Mouse (Mus musculus) hindbrain, embryonic 14.5 days (tissue): ENCODE measurements around the gene Olfr56. TPM values are rescaled to one million over a fixed set of nuclear protein-coding genes. Genes with fewer than 3 reads are reported as not detected.

ENCODE experiments used
- ATAC-seq: fragments of 200-750 bp; cut with Nextera tagmentation; 2 replicates; pipeline ENCODE4 v1.8.0; 2017; ENCODE audit warnings: moderate number of reproducible peaks, mild to moderate bottlenecking, moderate TSS enrichment, moderate library complexity; ENCODE audit not compliant: low FRiP score
- DNase-seq: peaks from one replicate; pipeline ENCODE4 v3.0.0-alpha.2; 2015; ENCODE audit warnings: low spot score
- H3K27ac ChIP-seq: fragments of 300-500 bp; sonication (generic); 2 replicates; pipeline ENCODE4 v1.5.1; 2014; ENCODE audit warnings: mild to moderate bottlenecking, moderate library complexity
- H3K27me3 ChIP-seq: fragments of 300-500 bp; sonication (generic); 2 replicates; pipeline ENCODE4 v1.6.1; 2014; ENCODE audit warnings: mild to moderate bottlenecking, low read length, mixed read lengths; ENCODE audit not compliant: control insufficient read depth, insufficient read depth
- H3K36me3 ChIP-seq: fragments of 300-500 bp; sonication (generic); replicated peaks from 2 replicates; pipeline ENCODE4 v1.6.1; 2014; ENCODE audit not compliant: control insufficient read depth, insufficient read depth
- H3K4me1 ChIP-seq: fragments of 300-500 bp; sonication (generic); replicated peaks from 2 replicates; pipeline ENCODE4 v1.6.1; 2014; ENCODE audit warnings: antibody characterized with exemption, low read length, mixed read lengths; ENCODE audit not compliant: control insufficient read depth, insufficient read depth
- H3K4me2 ChIP-seq: fragments of 300-500 bp; sonication (generic); replicated peaks from 2 replicates; pipeline ENCODE4 v1.6.1; 2014; ENCODE audit warnings: mild to moderate bottlenecking, moderate library complexity
- H3K4me3 ChIP-seq: fragments of 300-500 bp; sonication (generic); replicated peaks from 2 replicates; pipeline ENCODE4 v1.5.1; 2014; ENCODE audit warnings: mild to moderate bottlenecking, low read length
- H3K9ac ChIP-seq: fragments of 300-500 bp; sonication (generic); 2 replicates; pipeline ENCODE4 v1.6.1; 2014
- H3K9me3 ChIP-seq: fragments of 300-500 bp; sonication (generic); 2 replicates; pipeline ENCODE4 v1.6.1; 2016; ENCODE audit warnings: low read length; ENCODE audit not compliant: control insufficient read depth
- WGBS: fragments of 180-500 bp; shearing (Covaris S2); extraction: QIAGEN DNeasy Blood & Tissue Kit; methylation state at CpG from one replicate; pipeline ENCODE4 v1.1.7; 2014; 5-methylcytosine and 5-hydroxymethylcytosine counted together
- polyA plus RNA-seq: library from polyadenylated mRNA; unstranded; fragments of >200 nt; fragmentation: Nextera tagmentation; extraction: Ambion mirVana; gene quantifications from 2 replicates; pipeline ENCODE4 v1.2.1, GENCODE M21; 2014

The Olfr56 gene
- polyA plus RNA-seq, 1 experiment from 2014 or later = not detected

DNA sequence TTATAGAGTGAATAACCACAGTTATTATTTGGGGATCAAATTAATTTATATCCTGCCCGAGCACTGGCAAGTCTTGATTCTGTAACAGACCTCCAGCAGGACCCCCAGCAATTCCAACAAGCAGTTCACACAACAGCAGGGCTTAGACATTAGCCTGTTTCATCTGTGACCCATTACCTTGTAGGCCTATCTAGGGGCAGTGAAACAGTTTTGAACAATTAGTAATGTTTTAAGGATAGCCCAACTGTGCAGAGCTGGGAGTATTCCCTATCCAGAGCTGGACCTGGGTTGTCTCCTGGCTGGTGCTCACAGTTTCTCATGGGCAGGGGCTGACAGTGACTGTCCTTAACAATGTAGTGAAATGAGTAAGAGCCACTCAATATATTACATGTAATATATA lies 98.3 kb downstream of the Olfr56 start:
- no peak for ATAC-seq

DNA sequence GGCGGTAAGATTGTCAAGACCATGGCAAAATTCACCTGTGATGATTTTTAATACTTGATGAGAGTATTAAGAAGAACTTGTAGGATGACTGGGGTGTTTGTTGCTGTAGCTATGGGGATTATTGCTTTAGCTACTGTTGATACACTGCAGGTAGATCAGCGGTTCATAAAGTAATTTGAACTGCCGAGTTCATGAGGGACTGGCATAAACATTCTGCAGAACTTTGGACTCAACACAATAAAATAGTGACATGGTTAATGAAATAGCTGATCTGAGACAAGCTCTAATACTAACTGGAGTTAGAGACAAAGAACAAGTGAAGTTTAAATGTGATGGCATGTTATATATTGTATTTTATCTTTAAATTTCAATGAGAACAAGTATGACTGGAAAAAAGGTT lies 100.0 kb downstream of the Olfr56 start:
- Histone ChIP-seq H3K27me3 (no peaks in the 10 kb centered on the region), H3K9ac (no peak overlapping the region), H3K9me3 (no peaks in the 10 kb centered on the region), H3K27ac (no peak overlapping the region), H3K4me1 (no peaks in the 10 kb centered on the region), H3K4me3 (no peak overlapping the region), H3K4me2 (no peak overlapping the region), H3K36me3 (no peaks in the 10 kb centered on the region)
- no peak for ATAC-seq
- 90% methylated on average over 3 of the region's 3 CpGs for WGBS
- DNase-seq = no peak

More for the DNA sequence above, 98.3 kb downstream of the Olfr56 start:
- no peaks in the 10 kb centered on the region for H3K27me3 ChIP-seq
- H3K4me1 ChIP-seq = no peaks in the 10 kb centered on the region
- 85% methylated on average over 1 of the region's 1 CpGs for WGBS
- no peaks in the 10 kb centered on the region for H3K9me3 ChIP-seq
- DNase-seq = no peak
- H3K36me3 ChIP-seq = no peaks in the 10 kb centered on the region
- no peak overlapping the region for H3K9ac ChIP-seq
- no peak overlapping the region for H3K27ac ChIP-seq
- no peak overlapping the region for H3K4me3 ChIP-seq
- H3K4me2 ChIP-seq = no peak overlapping the region

DNA sequence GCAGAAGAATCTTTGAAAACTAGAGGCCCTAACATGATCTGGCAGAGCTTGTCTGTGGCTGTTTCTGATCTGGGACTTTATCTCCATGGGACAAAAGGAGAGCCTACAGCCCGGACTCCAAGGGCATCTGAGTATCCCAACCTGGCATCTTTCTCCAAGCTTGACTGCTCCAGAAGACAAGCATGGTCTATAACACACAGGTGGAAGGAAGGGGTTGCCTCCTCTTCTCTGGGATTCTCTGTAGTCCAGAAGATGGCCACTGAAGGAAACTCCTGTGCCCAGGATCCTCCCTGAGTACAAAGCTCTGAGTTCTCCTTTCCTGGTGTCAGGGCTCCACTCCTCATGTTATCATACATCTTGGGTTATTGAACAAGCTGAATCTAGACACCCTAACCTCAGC lies 101.9 kb downstream of the Olfr56 start:
- DNase-seq (no peak), ATAC-seq (no peak)
- H3K36me3 ChIP-seq = no peaks in the 10 kb centered on the region
- H3K4me2 ChIP-seq = no peak overlapping the region
- H3K9ac ChIP-seq = no peak overlapping the region
- no peak overlapping the region for H3K27ac ChIP-seq
- no peaks in the 10 kb centered on the region for H3K9me3 ChIP-seq
- 79% methylated on average over 1 of the region's 1 CpGs for WGBS
- H3K27me3 ChIP-seq = no peaks in the 10 kb centered on the region
- H3K4me1 ChIP-seq = no peaks in the 10 kb centered on the region
- no peak overlapping the region for H3K4me3 ChIP-seq

DNA sequence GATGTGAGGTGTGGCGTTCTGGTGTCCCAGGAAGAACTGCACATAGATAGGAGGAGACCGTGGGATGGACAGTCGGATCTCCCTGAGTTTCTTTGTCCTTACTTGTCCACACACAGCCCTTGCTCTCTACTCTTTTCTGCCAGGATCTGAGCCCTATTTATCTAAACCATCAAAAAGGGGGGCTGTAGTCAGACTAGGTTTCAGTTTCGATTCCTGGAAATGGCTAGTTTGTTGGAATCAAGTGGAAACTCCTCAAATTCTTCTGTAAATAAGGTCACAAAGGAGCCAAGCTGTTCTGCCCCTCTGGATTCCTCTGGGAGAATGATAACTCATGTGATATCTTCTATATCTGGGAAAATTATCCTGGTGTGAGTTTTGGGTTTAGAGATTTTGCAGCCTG lies 102.7 kb downstream of the Olfr56 start:
- H3K9ac ChIP-seq = no peak overlapping the region
- no peak overlapping the region for H3K4me3 ChIP-seq
- no peak overlapping the region for H3K27ac ChIP-seq
- H3K36me3 ChIP-seq = no peaks in the 10 kb centered on the region
- DNase-seq = no peak
- H3K4me2 ChIP-seq = no peak overlapping the region
- H3K9me3 ChIP-seq = no peaks in the 10 kb centered on the region
- WGBS = 84% methylated on average over 4 of the region's 4 CpGs
- no peak for ATAC-seq
- no peaks in the 10 kb centered on the region for H3K4me1 ChIP-seq
- H3K27me3 ChIP-seq = no peaks in the 10 kb centered on the region

DNA sequence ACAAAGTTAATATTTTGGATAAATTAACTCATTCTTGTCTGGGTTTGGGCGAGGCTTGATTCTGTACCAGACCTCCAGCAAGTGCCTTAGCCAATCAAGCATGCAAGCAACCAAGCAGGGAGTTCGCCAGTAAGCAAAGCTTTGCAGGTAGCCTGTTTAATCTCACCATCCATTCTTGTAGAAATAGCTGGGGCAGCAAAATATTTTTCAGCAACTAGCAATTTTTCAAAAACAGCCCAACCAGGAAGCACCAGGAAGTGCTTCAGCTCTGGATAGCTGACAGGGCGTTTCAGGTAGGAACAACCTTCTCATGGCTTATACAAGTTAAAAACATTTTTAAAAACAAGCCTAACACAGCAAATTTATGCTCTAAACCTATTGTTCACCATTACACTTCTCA lies 103.2 kb downstream of the Olfr56 start:
- Histone ChIP-seq H3K4me3 (no peak overlapping the region), H3K9ac (no peak overlapping the region), H3K4me1 (no peaks in the 10 kb centered on the region), H3K36me3 (no peaks in the 10 kb centered on the region), H3K27me3 (no peaks in the 10 kb centered on the region), H3K27ac (no peak overlapping the region), H3K4me2 (no peak overlapping the region), H3K9me3 (no peaks in the 10 kb centered on the region)
- DNase-seq (no peak), ATAC-seq (no peak)
- WGBS = 81% methylated on average over 3 of the region's 3 CpGs

DNA sequence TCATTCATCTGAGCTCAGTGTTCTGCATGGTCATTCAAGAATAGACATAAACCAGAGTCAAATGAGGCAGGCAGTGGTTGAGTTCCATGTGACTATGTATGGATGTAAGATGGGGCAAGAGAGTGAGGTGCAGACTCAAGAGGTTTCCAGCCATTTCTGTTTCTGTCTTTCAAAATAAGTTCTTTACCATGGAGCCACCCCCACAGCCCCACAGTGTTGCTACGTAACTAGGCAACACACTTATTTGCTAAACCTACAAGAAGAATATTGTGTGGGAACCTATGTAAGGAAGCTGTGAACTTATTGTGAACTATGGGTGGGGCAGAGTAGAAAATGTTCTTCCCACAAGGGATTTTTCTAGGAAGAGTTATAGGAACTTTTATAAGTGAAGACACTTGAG lies 104.5 kb downstream of the Olfr56 start:
- 88% methylated on average over 1 of the region's 1 CpGs for WGBS
- Histone ChIP-seq H3K4me1 (no peaks in the 10 kb centered on the region), H3K27ac (no peak overlapping the region), H3K36me3 (no peaks in the 10 kb centered on the region), H3K4me2 (no peak overlapping the region), H3K4me3 (no peak overlapping the region), H3K9ac (no peak overlapping the region), H3K9me3 (no peaks in the 10 kb centered on the region), H3K27me3 (no peaks in the 10 kb centered on the region)
- DNase-seq = no peak
- ATAC-seq = no peak

DNA sequence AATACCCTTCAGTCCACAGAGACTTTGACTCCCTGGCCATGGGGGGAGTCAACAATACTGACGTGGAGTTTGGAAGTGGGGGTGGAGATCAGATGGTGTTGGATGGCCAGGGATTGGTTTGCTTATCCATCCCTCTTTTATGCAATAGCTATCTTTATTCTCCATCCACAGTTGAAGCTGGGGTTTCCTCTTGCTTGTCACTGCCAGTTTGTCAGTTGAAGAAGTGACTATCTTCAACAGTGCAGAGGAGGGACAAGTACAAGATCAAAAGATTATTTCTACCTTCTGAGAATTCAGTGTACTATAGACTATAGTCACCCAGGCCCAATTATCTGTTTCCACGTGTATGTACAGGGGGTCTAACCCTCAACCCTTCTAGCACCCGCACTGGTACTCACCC lies 105.1 kb downstream of the Olfr56 start:
- H3K4me1 ChIP-seq = no peaks in the 10 kb centered on the region
- H3K9me3 ChIP-seq = no peaks in the 10 kb centered on the region
- ATAC-seq = no peak
- H3K4me2 ChIP-seq = no peak overlapping the region
- H3K4me3 ChIP-seq = no peak overlapping the region
- H3K27ac ChIP-seq = no peak overlapping the region
- H3K9ac ChIP-seq = no peak overlapping the region
- H3K36me3 ChIP-seq = no peaks in the 10 kb centered on the region
- no peaks in the 10 kb centered on the region for H3K27me3 ChIP-seq
- DNase-seq = no peak
- 83% methylated on average over 3 of the region's 3 CpGs for WGBS

DNA sequence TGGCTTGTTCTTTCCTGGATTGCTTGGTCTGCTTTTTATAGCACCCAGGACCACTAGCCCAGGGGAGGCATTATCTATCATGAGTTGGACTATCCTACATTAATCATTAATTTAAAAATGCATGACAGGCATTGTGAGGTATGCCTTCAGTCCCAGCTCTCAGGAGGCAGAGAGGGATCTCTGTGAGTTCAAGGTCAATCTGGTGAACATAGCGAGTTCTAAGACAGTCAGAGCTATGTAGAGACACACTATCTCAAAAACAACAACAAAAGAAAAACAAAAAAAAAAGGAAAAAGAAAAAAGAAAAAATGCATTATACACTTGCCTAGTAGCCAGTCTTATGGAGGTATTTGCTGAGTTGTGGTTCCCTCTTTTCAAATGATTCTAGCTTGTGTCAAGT lies 105.7 kb downstream of the Olfr56 start:
- Histone ChIP-seq H3K4me2 (no peak overlapping the region), H3K4me1 (no peaks in the 10 kb centered on the region), H3K9ac (no peak overlapping the region), H3K9me3 (no peaks in the 10 kb centered on the region), H3K27ac (no peak overlapping the region), H3K36me3 (no peaks in the 10 kb centered on the region), H3K4me3 (no peak overlapping the region), H3K27me3 (no peaks in the 10 kb centered on the region)
- ATAC-seq = no peak
- 74% methylated on average over 1 of the region's 1 CpGs for WGBS
- DNase-seq = no peak

DNA sequence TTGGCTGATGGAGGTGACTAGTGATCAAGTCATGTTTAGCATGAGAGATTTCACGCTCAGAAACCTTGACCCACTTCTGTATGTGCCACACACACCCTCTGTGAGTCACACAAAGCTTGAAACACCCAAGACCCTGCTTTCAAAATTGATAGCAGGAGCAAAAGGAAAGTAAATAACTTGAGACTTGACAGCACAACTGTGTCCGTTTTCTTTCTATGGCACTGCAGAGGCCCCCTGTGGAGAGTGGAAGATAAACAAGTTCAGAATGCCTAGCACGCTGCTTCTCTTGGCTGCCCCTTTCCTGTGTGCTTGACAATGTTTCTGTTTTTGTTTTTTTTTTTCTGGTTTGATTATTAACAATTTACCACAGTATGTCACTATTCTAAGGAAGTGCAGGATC lies 106.2 kb downstream of the Olfr56 start:
- Histone ChIP-seq H3K27ac (no peak overlapping the region), H3K4me1 (no peaks in the 10 kb centered on the region), H3K27me3 (no peaks in the 10 kb centered on the region), H3K9me3 (no peaks in the 10 kb centered on the region), H3K4me3 (no peak overlapping the region), H3K36me3 (no peaks in the 10 kb centered on the region), H3K9ac (no peak overlapping the region), H3K4me2 (no peak overlapping the region)
- WGBS = 55% methylated on average over 3 of the region's 3 CpGs
- ATAC-seq (no peak), DNase-seq (no peak)

DNA sequence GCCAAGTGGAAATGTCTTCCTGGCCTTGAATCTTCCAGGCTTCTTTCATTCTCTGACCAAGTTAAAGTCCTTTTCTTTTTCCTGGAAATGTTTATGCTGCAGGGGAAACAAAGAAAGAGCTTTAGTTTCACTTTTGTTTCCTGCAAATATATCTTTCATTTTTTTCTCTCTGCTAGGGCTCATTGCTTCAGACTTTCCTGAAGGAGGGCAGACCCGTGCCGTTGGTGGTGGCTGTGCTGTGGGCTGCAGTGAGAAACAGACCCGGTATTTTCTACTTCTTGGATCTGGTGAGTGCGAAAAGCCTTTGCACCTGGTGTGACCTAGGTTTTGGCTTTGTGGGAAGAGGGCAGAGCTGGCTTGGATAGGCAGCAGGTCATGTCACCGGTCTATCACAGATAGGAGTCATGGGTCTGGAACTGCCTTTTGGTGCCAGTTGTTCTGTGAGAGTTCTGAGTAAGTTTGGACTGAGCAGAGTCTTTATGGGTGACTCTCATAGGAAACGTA lies 108.2 kb downstream of the Olfr56 start:
- H3K27ac ChIP-seq = no peak overlapping the region
- ATAC-seq = no peak
- H3K9me3 ChIP-seq = no peaks in the 10 kb centered on the region
- H3K4me3 ChIP-seq = no peak overlapping the region
- no peaks in the 10 kb centered on the region for H3K27me3 ChIP-seq
- 86% methylated on average over 6 of the region's 6 CpGs for WGBS
- no peak overlapping the region for H3K9ac ChIP-seq
- DNase-seq = no peak
- no peaks in the 10 kb centered on the region for H3K4me1 ChIP-seq
- H3K4me2 ChIP-seq = no peak overlapping the region
- H3K36me3 ChIP-seq = no peaks in the 10 kb centered on the region
